Mouse (Mus musculus) limb, embryonic 11.5 days (tissue): ENCODE results near the gene Rin3. TPM values are rescaled to one million over a fixed set of nuclear protein-coding genes. Genes with fewer than 3 reads are reported as not detected.

ENCODE experiments used
- ATAC-seq: fragments of 200-750 bp; cut with Nextera tagmentation; 2 replicates; pipeline ENCODE4 v1.8.0; 2017; ENCODE audit warnings: low read depth; ENCODE audit not compliant: insufficient number of reproducible peaks, low FRiP score, low TSS enrichment
- DNase-seq: peaks from one replicate; pipeline ENCODE4 v3.0.0-alpha.2; 2015; ENCODE audit warnings: low spot score
- H3K27ac ChIP-seq: fragments of 300-500 bp; sonication (generic); replicated peaks from 2 replicates; pipeline ENCODE4 v1.5.1; 2014; ENCODE audit warnings: low read depth, mild to moderate bottlenecking, low read length
- H3K27me3 ChIP-seq: fragments of 300-500 bp; sonication (generic); 2 replicates; pipeline ENCODE4 v1.6.1; 2014; ENCODE audit warnings: mild to moderate bottlenecking, low read length, mixed read lengths; ENCODE audit not compliant: control insufficient read depth, insufficient read depth
- H3K36me3 ChIP-seq: fragments of 300-500 bp; sonication (generic); 2 replicates; pipeline ENCODE4 v1.6.1; 2014; ENCODE audit warnings: mild to moderate bottlenecking, low read length, moderate library complexity, mixed read lengths; ENCODE audit not compliant: control insufficient read depth, insufficient read depth
- H3K4me1 ChIP-seq: fragments of 300-500 bp; sonication (generic); 2 replicates; pipeline ENCODE4 v1.6.1; 2014; ENCODE audit warnings: low read length, mixed read lengths; ENCODE audit not compliant: control insufficient read depth, insufficient read depth
- H3K4me2 ChIP-seq: fragments of 300-500 bp; sonication (generic); 2 replicates; pipeline ENCODE4 v1.6.1; 2014; ENCODE audit warnings: low read depth, mild to moderate bottlenecking, moderate library complexity; ENCODE audit not compliant: severe bottlenecking
- H3K4me3 ChIP-seq: fragments of 300-500 bp; sonication (generic); 2 replicates; pipeline ENCODE4 v1.5.1; 2014; ENCODE audit warnings: low read depth, low read length
- H3K9ac ChIP-seq: fragments of 300-500 bp; sonication (generic); 2 replicates; pipeline ENCODE4 v1.6.1; 2014; ENCODE audit warnings: mild to moderate bottlenecking, low read length
- H3K9me3 ChIP-seq: fragments of 300-500 bp; sonication (generic); 2 replicates; pipeline ENCODE4 v1.6.1; 2016; ENCODE audit warnings: low read length; ENCODE audit not compliant: control insufficient read depth
- WGBS: fragments of 180-500 bp; shearing (Covaris S2); extraction: QIAGEN DNeasy Blood & Tissue Kit; methylation state at CpG from one replicate; pipeline ENCODE4 v1.1.7; 2014; 5-methylcytosine and 5-hydroxymethylcytosine counted together
- polyA plus RNA-seq: library from polyadenylated mRNA; unstranded; fragments of >200 nt; fragmentation: Nextera tagmentation; extraction: Ambion mirVana; gene quantifications from 2 replicates; pipeline ENCODE4 v1.2.1, GENCODE M21; 2014

Rin3 gene
- polyA plus RNA-seq, 1 experiment from 2014 or later, result 4.2 TPM

GRCm38 (mm10) chr12:102414686-102415085 is 131.8 kb downstream of the Rin3 start:
- WGBS, result 83% methylated on average over 6 of the region's 6 CpGs
- H3K36me3 ChIP-seq, result no peaks in the 10 kb centered on the region
- DNase-seq (no peak), ATAC-seq (no peak)
- H3K9ac ChIP-seq, result no peak overlapping the region
- no peak overlapping the region for H3K27ac ChIP-seq
- no peaks in the 10 kb centered on the region for H3K9me3 ChIP-seq
- no peaks in the 10 kb centered on the region for H3K4me1 ChIP-seq
- no peak overlapping the region for H3K4me2 ChIP-seq
- no peak overlapping the region for H3K4me3 ChIP-seq
- H3K27me3 ChIP-seq, result no peaks in the 10 kb centered on the region

GRCm38 (mm10) chr12:102416391-102416837 is 133.6 kb downstream of the Rin3 start:
- DNase-seq (no peak), ATAC-seq (0 out of 2 replicates have a peak, but pooled peaks have one; percentile 21)
- Histone ChIP-seq H3K27ac (no peak overlapping the region), H3K9me3 (no peaks in the 10 kb centered on the region), H3K4me3 (no peak overlapping the region), H3K4me1 (no peaks in the 10 kb centered on the region), H3K27me3 (no peaks in the 10 kb centered on the region), H3K9ac (no peak overlapping the region), H3K36me3 (no peaks in the 10 kb centered on the region), H3K4me2 (no peak overlapping the region)
- WGBS, result 49% methylated on average over 7 of the region's 7 CpGs

- Histone ChIP-seq H3K27me3 (no peaks in the 10 kb centered on the region), H3K4me1 (no peaks in the 10 kb centered on the region), H3K9ac (no peak overlapping the region), H3K9me3 (no peaks in the 10 kb centered on the region), H3K4me2 (no peak overlapping the region), H3K27ac (no peak overlapping the region), H3K36me3 (no peaks in the 10 kb centered on the region), H3K4me3 (no peak overlapping the region)
- 76% methylated on average over 7 of the region's 7 CpGs for WGBS
- DNase-seq (no peak), ATAC-seq (no peak)
These were observed 134.2 kb downstream of the Rin3 start for GRCm38 (mm10) chr12:102416955-102417510.

- Histone ChIP-seq H3K36me3 (no peaks in the 10 kb centered on the region), H3K4me3 (no peak overlapping the region), H3K27me3 (no peaks in the 10 kb centered on the region), H3K9ac (no peak overlapping the region), H3K4me1 (no peaks in the 10 kb centered on the region), H3K4me2 (no peak overlapping the region), H3K9me3 (no peaks in the 10 kb centered on the region), H3K27ac (no peak overlapping the region)
- ATAC-seq, result no peak
- DNase-seq, result no peak
- 90% methylated on average over 6 of the region's 6 CpGs for whole genome bisulfite sequencing
These were observed 134.9 kb downstream of the Rin3 start for GRCm38 (mm10) chr12:102417701-102418100.

GRCm38 (mm10) chr12:102419544-102419943 is 136.7 kb downstream of the Rin3 start:
- no peak overlapping the region for H3K4me2 ChIP-seq
- no peak overlapping the region for H3K27ac ChIP-seq
- H3K27me3 ChIP-seq, result no peaks in the 10 kb centered on the region
- no peaks in the 10 kb centered on the region for H3K4me1 ChIP-seq
- H3K9me3 ChIP-seq, result no peaks in the 10 kb centered on the region
- WGBS, result 67% methylated on average over 3 of the region's 3 CpGs
- no peak for DNase-seq
- no peak overlapping the region for H3K9ac ChIP-seq
- no peaks in the 10 kb centered on the region for H3K36me3 ChIP-seq
- no peak overlapping the region for H3K4me3 ChIP-seq
- ATAC-seq, result no peak

- Histone ChIP-seq H3K4me2 (no peak overlapping the region), H3K27me3 (no peaks in the 10 kb centered on the region), H3K27ac (no peak overlapping the region), H3K4me1 (no peaks in the 10 kb centered on the region), H3K9ac (no peak overlapping the region), H3K4me3 (no peak overlapping the region), H3K36me3 (no peaks in the 10 kb centered on the region), H3K9me3 (no peaks in the 10 kb centered on the region)
- DNase-seq (no peak), ATAC-seq (no peak)
- 93% methylated on average over 10 of the region's 10 CpGs for WGBS
These were observed 137.5 kb downstream of the Rin3 start for GRCm38 (mm10) chr12:102420168-102420890.

- DNase-seq (no peak), ATAC-seq (no peak)
These were observed 139.2 kb downstream of the Rin3 start for GRCm38 (mm10) chr12:102422065-102422464.

GRCm38 (mm10) chr12:102422623-102423320 is 139.9 kb downstream of the Rin3 start:
- H3K4me3 ChIP-seq, result no peak overlapping the region
- no peak overlapping the region for H3K9ac ChIP-seq
- H3K36me3 ChIP-seq, result no peaks in the 10 kb centered on the region
- ATAC-seq, result no peak
- no peak overlapping the region for H3K27ac ChIP-seq
- no peaks in the 10 kb centered on the region for H3K4me1 ChIP-seq
- DNase-seq, result no peak
- H3K9me3 ChIP-seq, result no peaks in the 10 kb centered on the region
- H3K27me3 ChIP-seq, result no peaks in the 10 kb centered on the region
- 86% methylated on average over 11 of the region's 11 CpGs for WGBS
- H3K4me2 ChIP-seq, result no peak overlapping the region

More at GRCm38 (mm10) chr12:102422065-102422464, 139.2 kb downstream of the Rin3 start:
- H3K27ac ChIP-seq, result no peak overlapping the region
- 90% methylated on average over 6 of the region's 6 CpGs for WGBS
- no peak overlapping the region for H3K4me2 ChIP-seq
- H3K27me3 ChIP-seq, result no peaks in the 10 kb centered on the region
- no peak overlapping the region for H3K9ac ChIP-seq
- no peaks in the 10 kb centered on the region for H3K4me1 ChIP-seq
- H3K9me3 ChIP-seq, result no peaks in the 10 kb centered on the region
- no peaks in the 10 kb centered on the region for H3K36me3 ChIP-seq
- H3K4me3 ChIP-seq, result no peak overlapping the region
